Mouse (Mus musculus) CH12.LX (cell line): ENCODE results near the gene Tada3. TPM values are rescaled to one million over a fixed set of nuclear protein-coding genes. Genes with fewer than 3 reads are reported as not detected.

Source experiments
- DNase-seq: peaks from one replicate; pipeline ENCODE4 v3.0.0-alpha.2; 2013; ENCODE audit errors: extremely low read depth
- H3K27ac ChIP-seq: 2 replicates; pipeline ENCODE4 v1.5.1; 2012; ENCODE audit warnings: low read depth, mild to moderate bottlenecking, control low read depth, moderate library complexity; ENCODE audit not compliant: insufficient read depth
- H3K27me3 ChIP-seq: replicated peaks from 2 replicates; pipeline ENCODE3; 2012; ENCODE audit warnings: inconsistent platforms
- H3K36me3 ChIP-seq, 2 experiments: replicated peaks in 1 of 2; 2 replicates each; pipeline versions ENCODE3 to v1.6.1; 2012; ENCODE audit warnings: inconsistent platforms in 1 of 2, low read length in 1 of 2, mild to moderate bottlenecking in 1 of 2, mixed read lengths in 1 of 2, moderate library complexity in 1 of 2; ENCODE audit not compliant: control insufficient read depth in 1 of 2, insufficient read depth in 1 of 2
- H3K4me1 ChIP-seq, 2 experiments: 2 replicates each; pipeline ENCODE4 v1.6.1; 2012; ENCODE audit warnings: inconsistent platforms in 1 of 2, moderate library complexity in 1 of 2; ENCODE audit not compliant: insufficient read depth in 2 of 2, control insufficient read depth in 1 of 2
- H3K4me2 ChIP-seq: 2 replicates; pipeline ENCODE4 v1.6.1; 2012; ENCODE audit warnings: low read depth, mild to moderate bottlenecking, control low read depth; ENCODE audit not compliant: poor library complexity, insufficient read depth, severe bottlenecking
- H3K4me3 ChIP-seq, 3 experiments: fragments of 150-350 bp in 1 of 3; sonication (generic) in 1 of 3; replicated peaks in 1 of 3; 2 replicates each; pipeline versions ENCODE3 to v1.5.1; 2011 to 2012; ENCODE audit warnings: low read depth in 2 of 3, low read length in 2 of 3, mild to moderate bottlenecking in 2 of 3, moderate library complexity in 2 of 3, control low read depth in 1 of 3, improper control_type of control experiment in 1 of 3, inconsistent platforms in 1 of 3, mixed read lengths in 1 of 3; ENCODE audit not compliant: poor library complexity in 1 of 3
- H3K79me2 ChIP-seq: replicated peaks from 2 replicates; pipeline ENCODE4 v1.6.1; 2012; ENCODE audit warnings: mild to moderate bottlenecking, moderate library complexity; ENCODE audit not compliant: control insufficient read depth, poor library complexity, insufficient read depth, severe bottlenecking; ENCODE audit errors: extremely low read depth
- H3K9ac ChIP-seq: 2 replicates; pipeline ENCODE4 v1.6.1; 2012; ENCODE audit warnings: low read depth, mild to moderate bottlenecking, control low read depth, moderate library complexity; ENCODE audit not compliant: insufficient read depth
- H3K9me3 ChIP-seq: replicated peaks from 2 replicates; pipeline ENCODE3; 2012; ENCODE audit warnings: low read length, inconsistent platforms, mixed read lengths
- BHLHE40 ChIP-seq: IDR thresholded peaks from 2 replicates; pipeline ENCODE4 v1.6.1; 2011; ENCODE audit warnings: mild to moderate bottlenecking, low read depth, low read length, improper control_type of control experiment
- CHD1 ChIP-seq: IDR thresholded peaks from 2 replicates; pipeline ENCODE4 v1.6.1; 2012; ENCODE audit warnings: low read depth, low read length, improper control_type of control experiment, inconsistent platforms
- E2F4 ChIP-seq: IDR thresholded peaks from 2 replicates; pipeline ENCODE4 v1.6.1; 2011; ENCODE audit warnings: low read depth, low read length, improper control_type of control experiment; ENCODE audit not compliant: insufficient replicate concordance
- GABPA ChIP-seq: IDR thresholded peaks from 2 replicates; pipeline ENCODE4 v1.6.1; 2012; ENCODE audit warnings: low read depth, low read length, improper control_type of control experiment, inconsistent platforms; ENCODE audit not compliant: insufficient replicate concordance
- IRF4 ChIP-seq: IDR thresholded peaks from 2 replicates; pipeline ENCODE4 v1.6.1; 2014; ENCODE audit warnings: low read depth, mild to moderate bottlenecking, inconsistent platforms, low read length, improper control_type of control experiment
- JUN ChIP-seq: IDR thresholded peaks from 2 replicates; pipeline ENCODE4 v1.6.1; 2011; ENCODE audit warnings: low read depth, mild to moderate bottlenecking, low read length, improper control_type of control experiment, moderate library complexity; ENCODE audit not compliant: insufficient read depth
- JUND ChIP-seq: conservative IDR thresholded peaks from 2 replicates; pipeline ENCODE4 v1.6.1; 2011; ENCODE audit warnings: low read depth, low read length, improper control_type of control experiment
- KAT2A ChIP-seq: IDR thresholded peaks from 2 replicates; pipeline ENCODE4 v1.6.1; 2012; ENCODE audit warnings: low read length, improper control_type of control experiment, inconsistent platforms; ENCODE audit not compliant: insufficient replicate concordance
- MAX ChIP-seq: IDR thresholded peaks from 2 replicates; pipeline ENCODE4 v1.6.1; 2011; ENCODE audit warnings: low read length, improper control_type of control experiment
- MXI1 ChIP-seq: IDR thresholded peaks from 2 replicates; pipeline ENCODE4 v1.6.1; 2011; ENCODE audit warnings: mild to moderate bottlenecking, low read depth, low read length, improper control_type of control experiment
- MYC ChIP-seq: IDR thresholded peaks from 2 replicates; pipeline ENCODE4 v1.6.1; 2011; ENCODE audit warnings: low read depth, mild to moderate bottlenecking, improper control_type of control experiment, low read length
- PAX5 ChIP-seq: IDR thresholded peaks from 2 replicates; pipeline ENCODE4 v1.6.1; 2012; ENCODE audit warnings: low read length, inconsistent platforms, mixed read lengths
- SMC3 ChIP-seq: IDR thresholded peaks from 2 replicates; pipeline ENCODE4 v1.6.1; 2011; ENCODE audit warnings: low read depth, low read length, improper control_type of control experiment
- TBP ChIP-seq: conservative IDR thresholded peaks from 2 replicates; pipeline ENCODE4 v1.6.1; 2011; ENCODE audit warnings: low read depth, low read length, improper control_type of control experiment
- USF1 ChIP-seq: IDR thresholded peaks from 2 replicates; pipeline ENCODE4 v1.6.1; 2014; ENCODE audit warnings: low read depth, mild to moderate bottlenecking, inconsistent platforms, low read length, improper control_type of control experiment
- USF2 ChIP-seq: conservative IDR thresholded peaks from 2 replicates; pipeline ENCODE4 v1.6.1; 2011; ENCODE audit warnings: low read depth, low read length, improper control_type of control experiment
- ZC3H11A ChIP-seq: IDR thresholded peaks from 2 replicates; pipeline ENCODE4 v1.6.1; 2012; ENCODE audit warnings: low read depth, mild to moderate bottlenecking, inconsistent platforms, low read length, improper control_type of control experiment
- ZKSCAN1 ChIP-seq: IDR thresholded peaks from 2 replicates; pipeline ENCODE4 v1.6.1; 2012; ENCODE audit warnings: low read depth, inconsistent platforms, low read length, improper control_type of control experiment, borderline replicate concordance
- ZMIZ1 ChIP-seq: IDR thresholded peaks from 2 replicates; pipeline ENCODE4 v1.6.1; 2012; ENCODE audit warnings: low read depth, mild to moderate bottlenecking, inconsistent platforms, low read length, improper control_type of control experiment
- dilution Hi-C: fragments of 300-500 bp; cut with MboI; formaldehyde crosslinking; loops from 2 replicates; pipeline ENCODE4 v1.14.3; 2020; ENCODE audit warnings: low sequenced_read_pairs; ENCODE audit not compliant: extremely low pct_unique_long_range_greater_than_20kb, extremely low pct_ligation_motif_present
- in situ Hi-C: fragments of 300-500 bp; cut with MboI; formaldehyde crosslinking; loops from 3 replicates; pipeline ENCODE4 v1.14.3; 2019; ENCODE audit warnings: low sequenced_read_pairs, low pct_ligation_motif_present, low pct_unique_long_range_greater_than_20kb, mixed read lengths
- polyA plus RNA-seq: library from polyadenylated mRNA; unstranded; fragments of >175 nt; gene quantifications from 2 replicates; pipeline ENCODE4 v1.2.1, GENCODE M21; 2012; ENCODE audit warnings: low read depth; ENCODE audit not compliant: insufficient read length
- total RNA-seq, 2 experiments: library from RNA; depleted of rRNA; stranded (reverse); fragments of 300-350 nt in 1 of 2; fragments of >200 nt in 1 of 2; gene quantifications; 2 replicates each; pipeline ENCODE4 v1.2.3; 2012 to 2014

Tada3 gene
- total and polyA plus RNA-seq, 3 experiments, result 7.2 to 28.2 (median 19.4) TPM

- H3K4me2 ChIP-seq, result no peak overlapping the region
- H3K79me2 ChIP-seq, result no peaks in the 10 kb centered on the region
- no peak overlapping the region for H3K27ac ChIP-seq
- H3K9me3 ChIP-seq, result no peaks in the 10 kb centered on the region
- no peak for TF ChIP-seq JUN
- dilution Hi-C loops, result no loop called here
- no peak overlapping the region for H3K9ac ChIP-seq
- peaks cover 4% of the 10 kb centered on the region for H3K27me3 ChIP-seq
- in situ Hi-C loops, result no loop called here
- DNase-seq, result no peak
- peaks cover 0 to 2% of the 10 kb centered on the region in 2 experiments for H3K36me3 ChIP-seq
- H3K4me3 ChIP-seq, result no peak overlapping the region
- H3K4me1 ChIP-seq, result peaks cover 0 to 5% of the 10 kb centered on the region in 2 experiments; a peak in 1 of 4 replicates
Measured at GRCm38 (mm10) chr6:113342297-113342696, 35.4 kb downstream of the Tada3 start.

GRCm38 (mm10) chr6:113341574-113341973, 36.1 kb downstream of the Tada3 start:
- in situ Hi-C loops, result no loop called here
- H3K9ac ChIP-seq, result no peak overlapping the region
- H3K4me3 ChIP-seq, result no peak overlapping the region

DNA sequence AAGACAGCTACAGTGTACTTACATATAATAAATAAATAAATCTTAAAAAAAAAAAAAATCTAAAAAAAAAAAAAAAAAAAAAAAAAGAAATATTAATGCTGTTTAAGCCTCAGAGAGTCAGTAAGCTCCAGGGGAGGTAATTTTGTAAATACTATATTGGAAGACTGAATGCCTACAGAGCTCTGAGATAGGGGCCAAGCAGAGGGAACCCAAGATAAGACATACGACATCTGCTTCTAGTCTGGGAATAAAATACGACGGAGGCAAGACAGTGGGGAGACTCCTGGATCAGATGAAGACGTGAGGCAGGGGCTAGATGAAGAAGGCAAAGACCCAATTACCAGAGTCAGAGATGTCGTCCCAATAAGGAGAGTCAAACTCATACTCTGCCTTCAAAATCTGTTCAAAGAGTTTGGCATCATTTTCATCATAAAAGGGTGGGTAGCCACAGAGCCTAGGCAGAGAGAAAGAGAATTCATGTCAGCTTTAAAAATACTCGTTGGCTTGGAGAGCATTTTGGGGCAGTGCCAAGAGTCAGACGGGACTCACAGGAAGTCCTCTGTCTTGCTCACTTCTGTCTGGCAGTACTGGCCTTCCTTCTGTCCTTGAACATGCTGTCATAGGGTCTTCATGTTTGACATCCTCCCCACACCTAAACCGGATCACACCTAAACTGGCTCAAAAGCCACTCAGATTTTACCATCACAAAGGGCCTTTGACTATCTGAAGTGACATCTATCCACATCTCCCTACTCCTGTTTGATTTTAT, 40.6 kb downstream of the Tada3 start:
- Histone ChIP-seq H3K4me2 (no peak overlapping the region), H3K27ac (no peak overlapping the region)

More at GRCm38 (mm10) chr6:113341574-113341973, 36.1 kb downstream of the Tada3 start:
- Histone ChIP-seq H3K79me2 (no peaks in the 10 kb centered on the region), H3K27ac (no peak overlapping the region), H3K4me1 (peaks cover 0 to 5% of the 10 kb centered on the region in 2 experiments; a peak in 1 of 4 replicates), H3K4me2 (no peak overlapping the region), H3K9me3 (no peaks in the 10 kb centered on the region), H3K27me3 (peaks cover 4% of the 10 kb centered on the region), H3K36me3 (peaks cover 0 to 6% of the 10 kb centered on the region in 2 experiments)
- dilution Hi-C loops, result no loop called here
- no peak for DNase-seq
- TF ChIP-seq USF2 (no peak), PAX5 (no peak), SMC3 (no peak), ZC3H11A (no peak), JUND (no peak), MYC (no peak), MAX (no peak), ZMIZ1 (no peak), BHLHE40 (no peak), KAT2A (no peak), E2F4 (no peak), ZKSCAN1 (no peak)

More for the DNA sequence above, 40.6 kb downstream of the Tada3 start:
- Histone ChIP-seq H3K9ac (no peak overlapping the region), H3K36me3 (peaks cover 32 to 45% of the 10 kb centered on the region in 2 experiments), H3K9me3 (no peaks in the 10 kb centered on the region), H3K27me3 (no peaks in the 10 kb centered on the region), H3K79me2 (no peaks in the 10 kb centered on the region), H3K4me1 (no peaks in the 10 kb centered on the region), H3K4me3 (no peak overlapping the region)
- no peak for DNase-seq
- dilution Hi-C loops, result no loop called here
- in situ Hi-C loops, result no loop called here
- TF ChIP-seq MAX (no peak), CHD1 (no peak), USF1 (no peak), IRF4 (no peak), TBP (no peak), MXI1 (no peak), ZKSCAN1 (no peak), SMC3 (no peak), GABPA (no peak)
- TF ChIP-seq, all 38 proteins: peak for 0
